Mouse (Mus musculus) neural tube, embryonic 12.5 days (tissue): ENCODE measurements at regions not wholly inside any gene's neighbourhood (a gene's known extent, or its start where the extent isn't known, plus 50 kb on each side); places are given as distances from the start of the nearest gene placed in this dataset.

Experiments used
- ATAC-seq: fragments of 200-750 bp; cut with Nextera tagmentation; 2 replicates; pipeline ENCODE4 v1.8.0; 2017; ENCODE audit warnings: low read depth, mild to moderate bottlenecking, moderate TSS enrichment, moderate library complexity; ENCODE audit not compliant: low FRiP score
- H3K27ac ChIP-seq: fragments of 300-500 bp; sonication (generic); 2 replicates; pipeline ENCODE4 v1.5.1; 2016
- H3K27me3 ChIP-seq: fragments of 300-500 bp; sonication (generic); replicated peaks from 2 replicates; pipeline ENCODE4 v1.6.1; 2016; ENCODE audit warnings: mild to moderate bottlenecking
- H3K36me3 ChIP-seq: fragments of 300-500 bp; sonication (generic); 2 replicates; pipeline ENCODE4 v1.6.1; 2016; ENCODE audit warnings: mild to moderate bottlenecking
- H3K4me1 ChIP-seq: fragments of 300-500 bp; sonication (generic); 2 replicates; pipeline ENCODE4 v1.6.1; 2016
- H3K4me2 ChIP-seq: fragments of 300-500 bp; sonication (generic); replicated peaks from 2 replicates; pipeline ENCODE4 v1.6.1; 2016; ENCODE audit warnings: mild to moderate bottlenecking
- H3K4me3 ChIP-seq: fragments of 300-500 bp; sonication (generic); 2 replicates; pipeline ENCODE4 v1.5.1; 2016
- H3K9ac ChIP-seq: fragments of 300-500 bp; sonication (generic); 2 replicates; pipeline ENCODE4 v1.6.1; 2016; ENCODE audit warnings: mild to moderate bottlenecking
- H3K9me3 ChIP-seq: fragments of 300-500 bp; sonication (generic); 2 replicates; pipeline ENCODE4 v1.6.1; 2016; ENCODE audit warnings: mild to moderate bottlenecking
- WGBS: fragments of 180-500 bp; shearing (Covaris S2); methylation state at CpG from one replicate; pipeline ENCODE4 v1.1.7; 2016; 5-methylcytosine and 5-hydroxymethylcytosine counted together

- no peak for ATAC-seq
- Histone ChIP-seq H3K36me3 (no peaks in the 10 kb centered on the region), H3K4me2 (no peak overlapping the region), H3K9me3 (no peaks in the 10 kb centered on the region), H3K9ac (no peak overlapping the region), H3K4me1 (no peaks in the 10 kb centered on the region), H3K27me3 (no peaks in the 10 kb centered on the region), H3K27ac (no peak overlapping the region), H3K4me3 (no peak overlapping the region)
- WGBS, result 88% methylated on average over 3 of the region's 3 CpGs
Observed at GRCm38 (mm10) chr16:76444668-76445067, 71.0 kb upstream of the Nrip1 start.

GRCm38 (mm10) chr16:76442635-76443034 is 69.0 kb upstream of the Nrip1 start:
- no peak for ATAC-seq
- Histone ChIP-seq H3K27ac (no peak overlapping the region), H3K4me1 (no peaks in the 10 kb centered on the region), H3K9ac (no peak overlapping the region), H3K9me3 (no peaks in the 10 kb centered on the region), H3K4me3 (no peak overlapping the region), H3K36me3 (no peaks in the 10 kb centered on the region), H3K4me2 (no peak overlapping the region), H3K27me3 (no peaks in the 10 kb centered on the region)
- WGBS, result 83% methylated on average over 2 of the region's 2 CpGs

GRCm38 (mm10) chr16:76441803-76442448 is 68.3 kb upstream of the Nrip1 start:
- Histone ChIP-seq H3K9me3 (no peaks in the 10 kb centered on the region), H3K4me1 (no peaks in the 10 kb centered on the region), H3K36me3 (no peaks in the 10 kb centered on the region), H3K27ac (no peak overlapping the region), H3K27me3 (no peaks in the 10 kb centered on the region), H3K4me3 (no peak overlapping the region), H3K9ac (no peak overlapping the region), H3K4me2 (no peak overlapping the region)
- 57% methylated on average over 5 of the region's 5 CpGs for WGBS
- no peak for ATAC-seq

- ATAC-seq, result no peak
- WGBS, result 87% methylated on average over 3 of the region's 3 CpGs
Observed at GRCm38 (mm10) chr16:76438093-76438883, 64.7 kb upstream of the Nrip1 start.

GRCm38 (mm10) chr16:76436290-76436689 is 62.7 kb upstream of the Nrip1 start:
- Histone ChIP-seq H3K27ac (no peak overlapping the region), H3K36me3 (no peaks in the 10 kb centered on the region), H3K9me3 (no peaks in the 10 kb centered on the region), H3K27me3 (no peaks in the 10 kb centered on the region), H3K4me1 (no peaks in the 10 kb centered on the region), H3K4me3 (no peak overlapping the region), H3K4me2 (no peak overlapping the region), H3K9ac (no peak overlapping the region)
- ATAC-seq, result no peak
- 93% methylated on average over 6 of the region's 6 CpGs for WGBS

More at GRCm38 (mm10) chr16:76438093-76438883, 64.7 kb upstream of the Nrip1 start:
- no peak overlapping the region for H3K4me3 ChIP-seq
- no peak overlapping the region for H3K27ac ChIP-seq
- H3K36me3 ChIP-seq, result no peaks in the 10 kb centered on the region
- no peaks in the 10 kb centered on the region for H3K4me1 ChIP-seq
- no peaks in the 10 kb centered on the region for H3K9me3 ChIP-seq
- no peaks in the 10 kb centered on the region for H3K27me3 ChIP-seq
- H3K9ac ChIP-seq, result no peak overlapping the region
- no peak overlapping the region for H3K4me2 ChIP-seq

- H3K4me3 ChIP-seq, result no peak overlapping the region
- no peak overlapping the region for H3K27ac ChIP-seq
- no peaks in the 10 kb centered on the region for H3K9me3 ChIP-seq
- no peaks in the 10 kb centered on the region for H3K4me1 ChIP-seq
- H3K4me2 ChIP-seq, result no peak overlapping the region
- no peak for ATAC-seq
- H3K36me3 ChIP-seq, result no peaks in the 10 kb centered on the region
- 89% methylated on average over 24 of the region's 24 CpGs for WGBS
- H3K27me3 ChIP-seq, result no peaks in the 10 kb centered on the region
- no peak overlapping the region for H3K9ac ChIP-seq
Observed at GRCm38 (mm10) chr16:76433076-76433825, 59.6 kb upstream of the Nrip1 start.

- no peak overlapping the region for H3K9ac ChIP-seq
- no peak overlapping the region for H3K4me3 ChIP-seq
- WGBS, result 83% methylated on average over 9 of the region's 9 CpGs
- no peaks in the 10 kb centered on the region for H3K36me3 ChIP-seq
- no peak overlapping the region for H3K4me2 ChIP-seq
- H3K27me3 ChIP-seq, result no peaks in the 10 kb centered on the region
- no peaks in the 10 kb centered on the region for H3K4me1 ChIP-seq
- ATAC-seq, result no peak
- no peaks in the 10 kb centered on the region for H3K9me3 ChIP-seq
- no peak overlapping the region for H3K27ac ChIP-seq
Observed at GRCm38 (mm10) chr16:76432304-76432703, 58.7 kb upstream of the Nrip1 start.

GRCm38 (mm10) chr16:76429156-76429555 is 55.5 kb upstream of the Nrip1 start:
- 94% methylated on average over 3 of the region's 3 CpGs for WGBS
- no peak for ATAC-seq
- Histone ChIP-seq H3K4me1 (no peaks in the 10 kb centered on the region), H3K4me3 (no peak overlapping the region), H3K9ac (no peak overlapping the region), H3K27ac (no peak overlapping the region), H3K4me2 (no peak overlapping the region), H3K27me3 (no peaks in the 10 kb centered on the region), H3K9me3 (no peaks in the 10 kb centered on the region), H3K36me3 (no peaks in the 10 kb centered on the region)

- no peak overlapping the region for H3K4me3 ChIP-seq
- no peaks in the 10 kb centered on the region for H3K9me3 ChIP-seq
- ATAC-seq, result no peak
- no peaks in the 10 kb centered on the region for H3K36me3 ChIP-seq
- 79% methylated on average over 14 of the region's 14 CpGs for WGBS
- H3K4me1 ChIP-seq, result no peaks in the 10 kb centered on the region
- no peak overlapping the region for H3K4me2 ChIP-seq
- H3K9ac ChIP-seq, result no peak overlapping the region
- no peak overlapping the region for H3K27ac ChIP-seq
- H3K27me3 ChIP-seq, result no peaks in the 10 kb centered on the region
Observed at GRCm38 (mm10) chr16:76423964-76424363, 50.3 kb upstream of the Nrip1 start.
